Mouse (Mus musculus) frontal cortex, postnatal 10 days (tissue): Measurements from ENCODE around the gene Dnajb6.
"Not testable (repeated sequence)": the region's sequence is repeated elsewhere in the genome, so short reads cannot be mapped to it uniquely, and the experiment has no call there.

ENCODE experiments used
- DNase-seq, 2 experiments: peaks; one replicate each; pipeline ENCODE4 v3.0.0; 2022; ENCODE audit warnings: low spot score in 2 of 2, mixed read lengths in 1 of 2

Gene Dnajb6

DNA sequence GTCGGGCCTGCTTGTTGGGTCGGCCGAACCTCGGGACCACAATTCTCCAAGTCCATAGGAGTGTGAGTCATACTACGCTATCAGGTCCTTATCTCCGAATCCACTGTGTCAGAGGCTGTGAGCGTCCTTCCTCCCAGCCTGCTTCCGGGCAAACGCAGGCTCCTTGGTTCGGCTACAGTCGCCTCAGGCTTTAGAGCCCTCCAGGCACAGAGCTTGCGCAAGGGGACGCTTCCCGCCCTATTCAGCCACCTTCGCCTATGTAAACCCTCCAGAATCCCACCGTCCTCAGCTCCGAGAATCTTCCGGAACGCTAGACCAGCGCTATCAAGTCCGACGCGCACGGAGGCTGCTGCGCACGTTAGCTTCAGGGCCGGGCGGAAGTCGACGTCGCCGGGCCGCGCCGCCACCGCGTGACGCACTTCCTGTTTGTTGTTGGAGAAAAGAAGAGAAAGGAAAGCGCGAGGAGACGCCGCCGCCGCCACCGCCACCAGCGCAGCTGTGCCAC lies at the start of gene Dnajb6, which contains the start of gene Gm5129:
Gene Dnajb6, plus strand, starts transcription at position 132 of the 505 bp plus-strand sequence.
Gene Gm5129, minus strand, starts transcription at position 380 of the 505 bp plus-strand sequence.
- peak; percentile 94 to 98 for DNase-seq

- no peak for DNase-seq
Observed at GRCm38 (mm10) chr5:29687671-29688070, 47.8 kb upstream of the Dnajb6 start.

- DNase-seq, result no peak
Observed at GRCm38 (mm10) chr5:29688352-29688751, 47.1 kb upstream of the Dnajb6 start.

DNA sequence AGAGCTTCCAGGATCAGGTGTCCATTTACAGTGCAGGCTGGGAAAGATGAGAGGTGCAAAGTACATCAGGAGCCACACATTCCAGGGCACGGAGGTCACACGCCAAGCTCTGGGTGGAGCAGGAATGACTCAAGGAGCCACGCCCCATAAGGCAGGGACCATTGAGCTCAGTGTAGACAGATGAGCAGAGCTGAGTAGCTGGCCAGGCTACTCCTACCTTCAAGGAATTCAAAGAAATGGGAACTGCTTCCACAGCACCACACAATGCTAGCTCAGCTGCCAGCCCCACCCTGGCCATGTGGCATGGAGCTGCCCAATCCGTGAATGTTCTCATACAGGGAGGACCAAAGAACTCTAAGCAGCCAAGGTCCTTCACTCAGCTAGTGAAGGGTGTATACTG lies 37.0 kb upstream of the Dnajb6 start:
- DNase-seq, result no peak

- DNase-seq, result no peak
Observed at GRCm38 (mm10) chr5:29699520-29700202, 35.8 kb upstream of the Dnajb6 start.

- DNase-seq, result no peak
Observed at GRCm38 (mm10) chr5:29707241-29707640, 28.2 kb upstream of the Dnajb6 start.

DNA sequence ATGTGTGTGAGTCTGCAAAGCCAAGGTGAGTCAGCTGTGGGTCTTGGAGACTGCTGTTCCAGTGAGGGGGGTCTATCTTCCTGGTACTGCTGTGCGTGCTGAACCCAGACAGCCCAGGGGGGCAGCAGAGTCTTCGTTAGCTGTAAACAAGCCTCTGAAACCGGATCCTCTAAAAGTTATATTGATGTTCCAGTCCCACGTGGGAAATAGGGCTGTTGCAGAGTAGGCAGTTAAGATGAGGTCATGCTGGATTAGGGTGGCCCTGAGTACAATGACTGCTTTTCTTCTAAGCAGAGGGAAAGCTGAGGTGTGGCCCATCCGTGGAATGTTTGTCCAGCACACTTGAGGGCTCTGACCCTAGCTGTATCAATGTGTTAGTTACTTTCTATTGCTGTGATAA lies 27.2 kb upstream of the Dnajb6 start:
- no peak for DNase-seq

DNA sequence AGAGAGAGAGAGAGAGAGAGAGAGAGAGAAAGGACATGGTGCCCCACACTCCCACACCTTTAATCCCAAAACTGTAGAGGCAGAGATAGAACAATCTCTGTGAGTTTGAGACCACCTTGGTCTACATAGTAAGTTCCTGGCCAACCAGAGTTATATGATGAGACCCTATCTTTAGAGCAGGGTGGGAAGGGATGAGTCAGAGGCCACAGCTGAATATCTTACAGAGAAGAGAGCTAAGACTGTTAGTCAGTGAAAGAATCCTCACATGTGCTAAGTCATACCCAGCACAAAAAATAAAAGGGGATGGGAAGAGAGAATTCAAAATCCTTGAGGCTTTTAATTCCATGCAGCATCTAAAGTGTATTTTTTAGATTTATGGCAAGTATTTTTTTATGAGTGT lies 23.9 kb upstream of the Dnajb6 start:
- no peak for DNase-seq

- DNase-seq, result no peak
Observed at GRCm38 (mm10) chr5:29712906-29713305, 22.6 kb upstream of the Dnajb6 start.

DNA sequence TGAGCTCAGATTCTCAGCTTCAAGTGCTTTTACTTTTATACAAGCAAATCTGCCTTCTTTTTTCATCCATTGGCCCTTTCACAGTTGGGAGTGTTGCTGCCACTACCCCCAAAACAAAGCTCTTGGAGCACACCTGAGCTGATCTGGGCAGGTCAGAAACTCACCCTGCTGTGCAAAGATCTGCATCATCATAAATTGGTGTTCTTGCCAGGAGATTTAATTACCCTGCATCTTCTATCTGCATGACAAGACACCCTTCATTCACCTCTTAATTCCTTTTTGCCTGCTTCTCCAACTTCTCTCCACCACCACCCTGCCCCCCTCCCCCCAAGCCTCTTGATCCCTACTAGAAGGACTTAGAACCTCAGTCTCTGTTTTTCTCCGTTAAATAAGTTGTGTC lies 14.3 kb upstream of the Dnajb6 start:
- DNase-seq, result no peak

- DNase-seq, result no peak
Observed at GRCm38 (mm10) chr5:29725369-29725768, 10.1 kb upstream of the Dnajb6 start.

DNA sequence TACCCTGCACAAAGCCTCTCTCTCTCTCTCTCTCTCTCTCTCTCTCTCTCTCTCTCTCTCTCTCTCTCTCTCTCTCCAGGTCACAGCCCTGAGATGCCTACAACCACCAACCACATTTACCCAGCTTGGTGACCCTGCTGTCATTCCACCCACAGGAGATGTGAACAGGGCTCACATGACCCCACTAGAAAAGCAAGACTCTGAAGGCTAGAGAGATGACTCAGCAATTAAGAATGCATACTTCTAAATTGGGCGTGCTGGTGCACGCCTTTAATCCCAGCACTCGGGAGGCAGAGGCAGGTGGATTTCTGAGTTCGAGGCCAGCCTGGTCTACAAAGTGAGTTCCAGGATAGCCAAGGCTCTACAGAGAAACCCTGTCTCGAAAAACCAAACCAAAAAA lies 9.4 kb upstream of the Dnajb6 start:
- not testable (repeated sequence) for DNase-seq

DNA sequence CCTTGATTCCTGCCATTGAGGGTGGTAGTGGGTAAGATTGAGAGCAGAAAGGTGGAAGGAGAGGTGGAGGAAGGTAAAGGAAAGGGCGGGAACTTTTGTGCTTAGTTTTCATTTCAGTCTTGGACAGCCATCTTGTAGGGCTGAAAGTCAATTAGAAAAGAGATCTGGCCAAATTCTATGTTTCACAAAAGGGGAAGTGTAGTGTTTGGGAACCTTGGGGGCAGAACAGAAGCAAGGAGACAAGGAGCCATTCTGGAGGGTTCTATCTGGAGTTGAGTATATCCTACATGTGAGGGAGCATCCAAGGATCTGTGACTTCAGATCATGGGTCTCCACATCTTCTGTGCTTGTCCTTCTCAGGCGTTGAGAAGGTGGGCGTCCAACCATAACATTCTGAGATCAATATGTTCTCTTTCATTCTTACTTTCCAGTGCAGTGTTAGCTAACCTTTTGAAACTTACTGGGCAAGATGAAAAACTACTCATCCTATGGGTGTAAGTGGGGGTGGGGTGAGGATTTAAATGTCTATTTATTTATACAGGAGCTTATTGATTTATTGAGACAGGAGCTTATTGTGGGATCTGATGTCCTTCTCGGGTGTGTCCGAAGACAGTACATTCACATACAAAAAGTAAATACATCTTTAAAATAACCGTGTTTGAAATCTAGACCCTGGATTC lies 517 bp upstream of the Dnajb6 start:
- no peak for DNase-seq

DNA sequence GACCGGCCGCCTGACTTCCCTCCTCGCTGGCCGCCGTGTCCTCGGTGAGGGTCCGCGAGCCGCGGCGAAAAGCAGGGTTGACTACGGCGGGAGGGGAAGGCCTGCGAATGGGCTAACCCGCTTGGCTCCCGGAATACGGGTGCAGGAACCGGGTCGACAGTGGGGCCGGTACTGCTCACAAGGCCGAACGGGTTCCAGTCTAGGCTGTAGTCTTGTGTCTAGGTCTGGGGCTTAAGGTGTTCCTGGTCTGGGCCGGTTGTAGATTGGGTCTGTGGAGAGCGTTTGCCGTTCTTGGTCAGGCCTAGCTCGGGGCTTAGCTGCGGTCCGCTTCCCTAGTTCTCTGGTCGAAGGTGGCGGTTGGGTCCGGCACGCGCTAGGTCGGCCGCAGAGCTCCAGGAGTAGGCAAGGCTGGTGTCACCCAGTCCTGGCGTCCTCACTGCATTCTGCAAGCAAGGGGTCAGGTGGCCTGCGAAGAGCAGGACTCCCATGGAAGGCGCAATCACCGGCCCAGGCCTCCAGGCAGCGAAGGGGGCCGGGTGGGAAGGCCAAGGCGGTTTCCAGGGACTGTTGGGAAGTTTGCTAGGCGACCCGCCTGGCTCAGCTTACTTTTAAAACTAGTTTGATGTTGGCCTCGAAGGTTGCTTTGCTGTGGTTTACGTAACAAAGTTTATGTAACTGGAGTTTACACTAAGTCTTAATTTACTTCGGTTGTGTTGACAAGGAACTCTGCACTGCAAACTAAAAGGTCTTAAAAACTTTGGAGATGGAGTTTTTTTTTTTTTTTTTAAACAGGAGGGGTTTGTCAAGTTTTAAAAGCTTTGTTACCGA lies 799 bp downstream of the Dnajb6 start:
- DNase-seq, result peak in 1 of 2 experiments; percentile 52

GRCm38 (mm10) chr5:29736942-29737341 lies 1.5 kb downstream of the Dnajb6 start:
- no peak for DNase-seq

DNA sequence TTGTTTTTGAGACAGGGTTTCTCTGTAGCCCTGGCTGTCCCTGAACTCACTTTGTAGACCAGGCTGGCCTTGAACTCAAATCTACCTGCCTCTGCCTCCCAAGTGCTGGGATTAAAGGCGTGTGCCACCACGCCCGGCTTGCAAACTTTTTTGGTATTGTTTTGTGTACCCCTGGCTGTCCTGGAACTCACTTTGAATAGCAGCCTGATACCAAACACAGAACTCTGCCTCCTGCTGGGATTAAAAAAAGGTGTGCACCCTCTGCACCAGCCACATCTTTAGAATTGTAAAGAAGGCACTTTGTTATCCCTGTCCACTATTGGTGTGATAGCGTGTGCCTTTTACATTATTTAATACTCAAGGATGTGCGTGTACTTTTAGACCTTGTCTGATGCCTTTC lies 2.0 kb downstream of the Dnajb6 start:
- no peak for DNase-seq

- DNase-seq, result no peak
Observed at GRCm38 (mm10) chr5:29738076-29738475, 2.6 kb downstream of the Dnajb6 start.

GRCm38 (mm10) chr5:29740651-29741050 lies 5.2 kb downstream of the Dnajb6 start:
- no peak for DNase-seq

- DNase-seq, result no peak
Observed at GRCm38 (mm10) chr5:29741093-29741492, 5.6 kb downstream of the Dnajb6 start.

DNA sequence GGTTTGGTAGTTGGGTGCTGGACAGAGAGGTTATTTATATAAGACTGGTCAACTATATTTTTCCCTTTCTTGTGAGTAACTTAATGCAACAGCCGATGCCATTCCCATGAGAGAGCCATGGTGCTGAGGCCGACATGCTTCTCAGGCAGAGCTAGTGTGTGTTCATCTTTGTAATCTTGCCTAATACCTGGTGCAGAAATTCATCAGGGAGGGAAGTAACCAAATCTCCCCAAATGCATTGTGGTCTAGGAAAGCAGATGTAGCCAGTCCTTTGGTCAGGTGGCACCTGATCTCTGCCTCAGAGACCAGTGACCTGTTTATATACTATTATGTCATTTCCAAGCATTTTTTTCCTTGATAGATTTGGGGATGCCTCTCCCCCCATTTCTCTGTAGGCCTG lies 12.2 kb downstream of the Dnajb6 start:
- DNase-seq, result no peak

GRCm38 (mm10) chr5:29751306-29751705 lies 15.8 kb downstream of the Dnajb6 start:
- no peak for DNase-seq

GRCm38 (mm10) chr5:29752894-29753293 lies 17.4 kb downstream of the Dnajb6 start:
- DNase-seq, result no peak
